Mouse (Mus musculus) neural tube, embryonic 12.5 days (tissue): ENCODE measurements at regions not wholly inside any gene's neighbourhood (a gene's known extent, or its start where the extent isn't known, plus 50 kb on each side); places are given as distances from the start of the nearest gene placed in this dataset.

ENCODE experiments used
- ATAC-seq: fragments of 200-750 bp; cut with Nextera tagmentation; 2 replicates; pipeline ENCODE4 v1.8.0; 2017; ENCODE audit warnings: low read depth, mild to moderate bottlenecking, moderate TSS enrichment, moderate library complexity; ENCODE audit not compliant: low FRiP score
- H3K27ac ChIP-seq: fragments of 300-500 bp; sonication (generic); 2 replicates; pipeline ENCODE4 v1.5.1; 2016
- H3K27me3 ChIP-seq: fragments of 300-500 bp; sonication (generic); replicated peaks from 2 replicates; pipeline ENCODE4 v1.6.1; 2016; ENCODE audit warnings: mild to moderate bottlenecking
- H3K36me3 ChIP-seq: fragments of 300-500 bp; sonication (generic); 2 replicates; pipeline ENCODE4 v1.6.1; 2016; ENCODE audit warnings: mild to moderate bottlenecking
- H3K4me1 ChIP-seq: fragments of 300-500 bp; sonication (generic); 2 replicates; pipeline ENCODE4 v1.6.1; 2016
- H3K4me2 ChIP-seq: fragments of 300-500 bp; sonication (generic); replicated peaks from 2 replicates; pipeline ENCODE4 v1.6.1; 2016; ENCODE audit warnings: mild to moderate bottlenecking
- H3K4me3 ChIP-seq: fragments of 300-500 bp; sonication (generic); 2 replicates; pipeline ENCODE4 v1.5.1; 2016
- H3K9ac ChIP-seq: fragments of 300-500 bp; sonication (generic); 2 replicates; pipeline ENCODE4 v1.6.1; 2016; ENCODE audit warnings: mild to moderate bottlenecking
- H3K9me3 ChIP-seq: fragments of 300-500 bp; sonication (generic); 2 replicates; pipeline ENCODE4 v1.6.1; 2016; ENCODE audit warnings: mild to moderate bottlenecking
- WGBS: fragments of 180-500 bp; shearing (Covaris S2); methylation state at CpG from one replicate; pipeline ENCODE4 v1.1.7; 2016; 5-methylcytosine and 5-hydroxymethylcytosine counted together

DNA sequence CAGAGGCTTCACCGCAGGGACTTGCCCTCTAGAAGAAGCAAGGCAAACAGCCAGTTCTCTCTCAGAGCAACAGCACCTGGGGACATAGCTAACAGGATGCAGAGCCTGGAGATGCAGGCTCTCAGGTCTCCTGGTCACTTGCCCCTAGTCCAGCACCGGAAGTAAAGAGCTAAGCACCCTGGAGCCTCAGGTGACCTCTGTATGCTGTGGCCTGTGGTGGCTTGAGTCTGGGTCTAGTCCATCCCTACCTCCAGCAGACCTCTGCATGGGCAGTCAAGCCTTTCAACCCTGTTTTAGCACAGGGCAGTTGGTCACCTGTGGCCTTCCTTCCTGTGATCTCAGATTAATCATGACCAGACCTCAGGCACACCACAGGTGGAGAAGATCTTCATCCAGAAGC, 63.1 kb upstream of the Slc45a1 start:
- no peak overlapping the region for H3K9ac ChIP-seq
- no peaks in the 10 kb centered on the region for H3K9me3 ChIP-seq
- peaks cover 18% of the 10 kb centered on the region for H3K4me1 ChIP-seq
- no peak overlapping the region for H3K4me3 ChIP-seq
- no peaks in the 10 kb centered on the region for H3K27me3 ChIP-seq
- no peak overlapping the region for H3K4me2 ChIP-seq
- WGBS: 80% methylated on average over 2 of the region's 2 CpGs
- ATAC-seq: no peak
- no peaks in the 10 kb centered on the region for H3K36me3 ChIP-seq
- no peak overlapping the region for H3K27ac ChIP-seq

- Histone ChIP-seq H3K4me1 (peaks cover 19% of the 10 kb centered on the region), H3K9ac (no peak overlapping the region), H3K4me2 (no peak overlapping the region), H3K36me3 (no peaks in the 10 kb centered on the region), H3K27ac (no peak overlapping the region), H3K4me3 (no peak overlapping the region), H3K9me3 (no peaks in the 10 kb centered on the region), H3K27me3 (no peaks in the 10 kb centered on the region)
- no peak for ATAC-seq
- 76% methylated on average over 5 of the region's 5 CpGs for WGBS
Observed at GRCm38 (mm10) chr4:150713291-150713690, 61.3 kb upstream of the Slc45a1 start.

- Histone ChIP-seq H3K36me3 (no peaks in the 10 kb centered on the region), H3K4me3 (no peak overlapping the region), H3K4me2 (no peak overlapping the region), H3K9ac (no peak overlapping the region), H3K9me3 (no peaks in the 10 kb centered on the region), H3K27me3 (no peaks in the 10 kb centered on the region), H3K27ac (no peak overlapping the region), H3K4me1 (peaks cover 20% of the 10 kb centered on the region)
- no peak for ATAC-seq
- 81% methylated on average over 10 of the region's 10 CpGs for WGBS
Observed at GRCm38 (mm10) chr4:150712856-150713255, 60.9 kb upstream of the Slc45a1 start.

- WGBS: 91% methylated on average over 6 of the region's 6 CpGs
- H3K9me3 ChIP-seq: no peaks in the 10 kb centered on the region
- no peak overlapping the region for H3K27ac ChIP-seq
- no peak overlapping the region for H3K9ac ChIP-seq
- no peak for ATAC-seq
- H3K4me2 ChIP-seq: no peak overlapping the region
- H3K4me1 ChIP-seq: peaks cover 26% of the 10 kb centered on the region
- no peaks in the 10 kb centered on the region for H3K27me3 ChIP-seq
- no peak overlapping the region for H3K4me3 ChIP-seq
- no peaks in the 10 kb centered on the region for H3K36me3 ChIP-seq
Observed at GRCm38 (mm10) chr4:150711646-150712045, 59.7 kb upstream of the Slc45a1 start.

- Histone ChIP-seq H3K27ac (no peak overlapping the region), H3K4me3 (no peak overlapping the region), H3K27me3 (no peaks in the 10 kb centered on the region), H3K9me3 (no peaks in the 10 kb centered on the region), H3K4me2 (no peak overlapping the region), H3K4me1 (peaks cover 26% of the 10 kb centered on the region), H3K9ac (no peak overlapping the region), H3K36me3 (no peaks in the 10 kb centered on the region)
- 31% methylated on average over 11 of the region's 11 CpGs for WGBS
- no peak for ATAC-seq
Observed at GRCm38 (mm10) chr4:150709391-150710130, 57.6 kb upstream of the Slc45a1 start.

- Histone ChIP-seq H3K36me3 (no peaks in the 10 kb centered on the region), H3K9ac (no peak overlapping the region), H3K9me3 (no peaks in the 10 kb centered on the region), H3K27me3 (no peaks in the 10 kb centered on the region), H3K27ac (no peak overlapping the region), H3K4me2 (no peak overlapping the region), H3K4me3 (no peak overlapping the region), H3K4me1 (peaks cover 26% of the 10 kb centered on the region)
- ATAC-seq: no peak
- WGBS: 83% methylated on average over 4 of the region's 4 CpGs
Observed at GRCm38 (mm10) chr4:150708572-150708984, 56.6 kb upstream of the Slc45a1 start.

GRCm38 (mm10) chr4:150707725-150708571, 56.0 kb upstream of the Slc45a1 start:
- ATAC-seq: peak; percentile 37; the same call in 1 of the 2 replicates
- no peaks in the 10 kb centered on the region for H3K9me3 ChIP-seq
- H3K9ac ChIP-seq: no peak overlapping the region
- peaks cover 26% of the 10 kb centered on the region for H3K4me1 ChIP-seq
- H3K27ac ChIP-seq: no peak overlapping the region; the same call in 1 of the 2 replicates
- no peak overlapping the region for H3K4me3 ChIP-seq
- 69% methylated on average over 20 of the region's 20 CpGs for WGBS
- H3K4me2 ChIP-seq: no peak overlapping the region
- no peaks in the 10 kb centered on the region for H3K36me3 ChIP-seq
- no peaks in the 10 kb centered on the region for H3K27me3 ChIP-seq

DNA sequence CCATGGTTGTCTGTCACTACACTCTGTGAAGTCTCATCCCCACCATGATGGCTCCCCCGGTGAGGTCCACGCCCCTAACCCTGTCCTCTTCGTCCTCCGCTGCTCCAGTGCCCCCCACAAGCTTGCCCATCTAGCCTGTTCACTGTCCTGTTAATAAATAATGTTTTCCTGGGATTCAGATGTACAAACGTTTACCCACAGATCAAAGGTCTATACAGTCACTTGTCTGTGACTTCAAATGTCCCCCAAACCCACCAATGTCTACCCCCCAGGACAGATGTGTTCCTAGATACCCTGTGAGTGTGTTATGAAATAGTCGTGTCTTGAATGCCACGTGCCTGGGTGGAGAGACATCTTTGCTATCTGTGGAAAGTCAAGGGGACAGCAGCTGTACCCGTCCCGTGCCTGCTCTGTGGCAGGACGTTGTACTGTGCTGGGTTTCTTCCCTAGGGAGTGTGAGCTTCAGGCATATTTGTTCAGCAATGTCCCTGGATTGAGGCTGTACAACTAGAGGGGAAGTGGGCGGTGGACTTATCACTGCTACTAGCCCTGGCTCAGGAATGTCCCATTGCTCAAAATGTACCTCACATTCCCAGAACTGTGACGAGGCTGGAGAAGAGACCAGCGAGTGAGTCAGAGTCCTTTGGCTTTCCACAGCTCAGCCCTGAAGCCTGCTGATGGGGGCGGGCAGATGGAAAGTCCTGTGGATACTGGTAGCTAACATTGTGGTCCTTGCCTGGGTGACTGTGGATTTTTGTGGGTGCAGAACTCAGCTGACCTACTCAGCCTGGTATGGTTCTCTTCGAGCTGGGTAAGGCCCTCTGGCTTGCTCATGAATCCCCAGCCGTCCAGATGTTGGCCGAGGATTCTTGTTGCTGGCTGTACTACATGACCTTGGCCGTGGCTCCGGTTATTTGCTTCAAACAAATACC, 55.1 kb upstream of the Slc45a1 start:
- no peak overlapping the region for H3K4me2 ChIP-seq
- H3K4me3 ChIP-seq: no peak overlapping the region
- no peak for ATAC-seq
- no peak overlapping the region for H3K9ac ChIP-seq
- no peaks in the 10 kb centered on the region for H3K36me3 ChIP-seq
- peaks cover 26% of the 10 kb centered on the region for H3K4me1 ChIP-seq
- WGBS: 79% methylated on average over 19 of the region's 19 CpGs
- H3K9me3 ChIP-seq: no peaks in the 10 kb centered on the region
- no peak overlapping the region for H3K27ac ChIP-seq
- no peaks in the 10 kb centered on the region for H3K27me3 ChIP-seq

DNA sequence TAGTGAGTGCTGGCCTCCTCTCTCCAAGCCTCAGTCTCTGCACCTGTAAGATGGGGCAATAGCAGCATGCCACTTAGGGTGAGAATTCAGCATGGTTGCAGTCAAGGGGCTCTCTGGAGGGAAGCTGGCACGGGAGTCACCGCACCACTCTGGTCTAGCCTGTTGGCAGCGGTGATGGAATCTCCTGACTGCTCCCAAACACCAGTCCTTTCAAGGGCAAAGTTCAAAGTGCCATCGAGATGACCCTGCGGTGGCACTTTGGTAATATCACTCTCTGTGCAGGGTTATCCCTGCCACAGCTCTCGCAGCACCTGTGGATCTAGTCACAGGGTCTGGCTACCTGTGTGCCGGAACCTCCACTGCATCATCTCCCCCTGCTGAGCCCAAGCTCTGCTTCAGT, 54.3 kb upstream of the Slc45a1 start:
- Histone ChIP-seq H3K4me2 (no peak overlapping the region), H3K9ac (no peak overlapping the region), H3K4me1 (peaks cover 26% of the 10 kb centered on the region), H3K27me3 (no peaks in the 10 kb centered on the region), H3K36me3 (no peaks in the 10 kb centered on the region), H3K9me3 (no peaks in the 10 kb centered on the region), H3K27ac (no peak overlapping the region), H3K4me3 (no peak overlapping the region)
- ATAC-seq: no peak
- 91% methylated on average over 7 of the region's 7 CpGs for WGBS

DNA sequence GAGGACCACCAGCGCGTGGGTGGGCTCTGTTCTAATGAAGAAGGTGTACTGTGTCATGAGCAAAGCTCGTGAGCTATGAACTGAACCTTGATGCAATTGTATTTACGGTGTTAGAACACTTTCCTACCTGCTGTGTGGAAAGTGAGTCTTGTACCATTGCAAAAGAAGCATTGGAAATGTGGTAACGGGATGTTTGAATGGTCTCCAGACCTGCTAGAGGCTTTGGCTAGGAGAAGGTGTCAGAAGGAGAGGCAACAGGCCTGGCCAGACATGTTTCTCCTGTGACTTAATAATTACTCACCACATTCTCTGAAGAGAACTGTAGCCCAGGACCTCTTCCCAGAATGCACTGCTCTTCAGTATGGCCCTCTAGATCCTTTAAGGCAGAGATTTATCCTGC, 51.3 kb upstream of the Slc45a1 start:
- Histone ChIP-seq H3K9me3 (no peaks in the 10 kb centered on the region), H3K27ac (no peak overlapping the region), H3K4me3 (no peak overlapping the region), H3K4me2 (no peak overlapping the region), H3K27me3 (no peaks in the 10 kb centered on the region), H3K36me3 (no peaks in the 10 kb centered on the region), H3K9ac (no peak overlapping the region), H3K4me1 (peaks cover 13% of the 10 kb centered on the region)
- 89% methylated on average over 5 of the region's 5 CpGs for WGBS
- ATAC-seq: no peak
